Mouse (Mus musculus): ENCODE measurements around the gene Tescl. TPM values are rescaled to one million over a fixed set of nuclear protein-coding genes. Genes with fewer than 3 reads are reported as not detected.

Tescl gene
- under 1 TPM in 1 of 2 experiments, not detected in 1; 0.31 TPM for total RNA-seq (2021)
- long read RNA-seq, experiment 1, result 0 reads
- long read RNA-seq, experiment 2, result 0 reads

- DNase-seq (ENCODE audit: low spot score in 2 of 2), result peak in 1 of 2 experiments; percentile 11
Observed at GRCm38 (mm10) chr7:24333304-24333986, at the start of gene Tescl. TSS of gene Tescl (minus strand) at chr7:24333936.

GRCm38 (mm10) chr7:24382730-24383372 is 49.1 kb upstream of the Tescl start:
- no peak for DNase-seq (ENCODE audit: low spot score in 2 of 2)

DNA sequence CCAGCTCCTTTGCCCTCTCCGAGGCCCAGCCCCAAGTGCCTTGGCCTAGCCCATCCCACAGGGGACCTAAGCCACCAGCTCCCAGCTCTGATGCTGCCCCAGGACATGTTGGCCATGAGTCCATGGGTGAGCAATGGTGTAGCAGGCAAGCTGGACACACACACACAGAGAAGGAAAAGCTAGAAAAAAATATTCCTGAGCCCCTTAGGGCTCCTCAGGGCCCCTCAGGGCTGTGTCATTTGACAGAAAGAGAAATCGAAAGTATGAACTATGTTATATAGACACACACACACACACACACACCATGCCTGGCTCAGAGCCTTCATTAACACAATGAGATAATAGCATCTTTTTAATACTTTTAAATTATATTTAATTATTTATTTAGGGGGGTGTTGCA is 46.6 kb upstream of the Tescl start:
- DNase-seq (ENCODE audit: low spot score in 2 of 2), result no peak

- no peak for DNase-seq (ENCODE audit: low spot score in 2 of 2)
Observed at GRCm38 (mm10) chr7:24379934-24380333, 46.2 kb upstream of the Tescl start.

DNA sequence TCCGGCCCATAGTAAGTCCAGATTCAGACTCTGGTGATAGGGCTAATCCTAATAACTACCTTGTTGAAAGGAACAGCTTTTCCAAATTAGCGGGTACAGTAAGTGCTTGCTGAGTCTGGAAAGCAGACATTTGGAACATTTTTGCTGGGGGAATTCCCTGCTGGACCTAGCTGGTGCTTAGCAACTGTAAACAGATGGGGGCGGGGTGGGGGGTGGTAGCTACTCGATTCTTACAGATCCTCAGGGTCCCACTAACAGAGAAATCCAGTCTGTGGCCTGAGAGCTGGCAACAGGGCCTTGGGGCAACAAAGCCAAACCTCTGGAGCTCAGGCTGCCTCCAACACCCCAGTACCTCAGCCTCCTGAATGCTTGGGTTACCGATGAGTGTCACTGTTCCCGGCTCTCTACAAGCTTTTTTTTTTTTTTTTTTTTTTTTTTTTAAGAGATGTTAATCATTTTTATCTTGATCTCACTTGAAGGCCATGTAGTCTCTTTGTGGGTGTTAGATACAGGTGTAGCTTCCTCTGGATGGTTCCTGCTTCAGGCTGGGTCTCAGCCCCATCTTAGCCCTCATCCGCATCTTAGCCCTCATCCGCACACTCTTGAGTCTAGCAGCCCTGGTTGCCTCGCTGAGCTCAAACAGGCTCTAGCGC is 44.4 kb upstream of the Tescl start:
- DNase-seq (ENCODE audit: low spot score in 2 of 2), result no peak

- DNase-seq (ENCODE audit: low spot score in 2 of 2), result peak in 1 of 2 experiments; percentile 46
Observed at GRCm38 (mm10) chr7:24377091-24377865, 43.5 kb upstream of the Tescl start.

- DNase-seq (ENCODE audit: low spot score in 2 of 2), result no peak
Observed at GRCm38 (mm10) chr7:24376456-24376855, 42.7 kb upstream of the Tescl start.

GRCm38 (mm10) chr7:24373538-24374379 is 40.0 kb upstream of the Tescl start:
- DNase-seq (ENCODE audit: low spot score in 2 of 2), result peak in 1 of 2 experiments; percentile 31

- no peak for DNase-seq (ENCODE audit: low spot score in 2 of 2)
Observed at GRCm38 (mm10) chr7:24372786-24373185, 39.0 kb upstream of the Tescl start.

DNA sequence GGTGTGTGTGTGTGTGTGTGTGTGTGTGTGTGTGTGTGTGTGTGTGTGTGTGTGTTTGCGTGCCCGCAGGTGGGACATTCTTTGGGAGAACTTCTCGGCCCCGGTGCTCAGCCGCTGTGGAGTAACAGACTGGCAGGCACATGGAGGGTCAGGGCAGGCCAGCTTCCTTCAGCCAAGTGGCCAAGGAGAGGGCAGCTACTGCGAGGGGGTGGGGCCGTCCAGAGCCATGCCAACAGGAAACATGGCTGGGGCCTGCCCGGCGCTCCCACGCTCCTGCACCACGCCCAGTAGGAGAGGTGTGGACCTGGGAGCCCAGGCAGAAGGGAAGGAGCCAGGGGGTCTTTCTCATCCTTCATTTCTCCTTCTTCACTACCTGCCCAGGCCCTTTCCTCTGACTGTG is 38.6 kb upstream of the Tescl start:
- DNase-seq (ENCODE audit: low spot score in 2 of 2), result no peak

- DNase-seq (ENCODE audit: low spot score in 2 of 2), result no peak
Observed at GRCm38 (mm10) chr7:24371809-24372145, 38.0 kb upstream of the Tescl start.

GRCm38 (mm10) chr7:24371012-24371808 is 37.5 kb upstream of the Tescl start:
- DNase-seq (ENCODE audit: low spot score in 2 of 2), result no peak

DNA sequence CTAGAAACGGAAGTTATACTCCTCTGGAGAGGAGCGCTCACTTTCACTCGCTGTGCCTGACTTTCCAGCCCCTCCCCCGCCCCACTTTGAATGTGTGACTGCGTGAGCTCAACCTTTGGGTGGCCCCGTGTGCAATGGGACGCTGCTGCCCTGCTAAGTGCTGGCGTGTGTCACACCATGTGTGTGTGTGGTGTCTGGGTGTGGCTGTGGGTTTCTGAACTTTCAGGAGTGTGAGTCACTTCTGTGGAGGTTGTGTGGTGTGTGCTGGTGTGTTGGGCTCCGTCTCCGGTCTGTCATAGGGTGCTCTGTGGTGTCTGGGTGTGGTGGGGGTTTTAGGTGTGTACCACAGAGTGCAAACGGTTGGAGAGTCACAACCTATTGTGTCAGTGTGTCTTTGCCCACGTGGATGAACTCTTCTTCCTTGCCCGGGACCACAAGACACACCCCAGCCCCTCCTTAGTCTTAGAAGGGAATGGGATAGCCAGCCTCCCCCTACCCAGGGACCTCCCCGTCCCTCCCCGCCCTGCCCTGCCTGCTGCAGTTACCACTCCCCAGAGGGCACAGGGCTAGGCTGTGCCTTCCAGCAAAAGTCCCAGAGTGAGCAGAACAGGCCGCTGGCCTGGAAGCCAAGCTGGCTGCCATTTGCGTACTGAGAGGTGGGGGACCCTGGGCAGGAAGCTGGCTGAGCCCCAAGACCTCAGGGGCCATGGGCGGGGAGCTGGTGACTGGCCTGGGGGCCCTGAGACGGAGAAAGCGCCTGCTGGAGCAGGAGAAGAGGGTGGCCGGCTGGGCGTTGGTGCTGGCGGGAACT is 36.2 kb upstream of the Tescl start, which contains the start of gene Kcnn4:
Gene Kcnn4 (plus strand): TSS at position 533 of the 811 bp plus-strand sequence.
- DNase-seq (ENCODE audit: low spot score in 2 of 2), result no peak

DNA sequence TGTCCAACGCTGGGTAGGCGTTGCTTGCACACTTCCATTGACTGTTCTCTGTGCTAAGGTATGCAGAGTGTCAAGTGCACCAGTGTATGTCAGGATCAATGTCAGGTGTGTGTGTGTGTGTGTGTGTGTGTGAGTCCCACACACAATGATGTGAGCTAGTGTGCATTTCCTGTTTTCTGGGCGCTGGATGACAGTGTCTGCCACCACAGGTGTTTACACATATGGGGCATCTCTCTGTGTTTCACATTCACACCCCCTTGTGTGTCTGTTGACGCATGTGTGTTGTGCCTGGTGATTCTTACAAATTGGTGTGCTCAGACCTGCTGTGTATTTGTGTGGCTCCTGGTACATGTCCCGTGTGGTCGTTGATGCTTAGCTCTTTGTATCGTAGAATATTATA is 35.2 kb upstream of the Tescl start:
- DNase-seq (ENCODE audit: low spot score in 2 of 2), result no peak

DNA sequence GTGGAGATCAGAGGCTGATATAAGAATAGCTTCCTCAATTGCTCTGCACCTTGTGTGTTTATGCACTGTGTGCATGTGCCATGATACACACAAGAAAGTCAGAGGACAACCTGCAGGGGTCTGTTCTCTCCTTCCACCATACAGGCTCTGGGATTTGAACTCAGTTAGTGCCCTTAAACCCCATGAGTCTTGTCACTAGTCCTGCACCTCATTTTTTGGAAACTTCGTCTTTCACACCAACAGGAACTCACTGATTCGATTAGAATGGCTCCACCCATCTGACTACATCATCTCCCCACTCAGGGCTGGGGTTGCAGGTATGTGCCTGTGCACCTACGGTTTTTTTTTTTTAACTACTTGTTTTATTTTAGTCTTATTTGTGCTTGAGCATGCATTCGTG is 34.5 kb upstream of the Tescl start:
- no peak for DNase-seq (ENCODE audit: low spot score in 2 of 2)

GRCm38 (mm10) chr7:24366716-24367632 is 33.2 kb upstream of the Tescl start:
- DNase-seq (ENCODE audit: low spot score in 2 of 2), result no peak

DNA sequence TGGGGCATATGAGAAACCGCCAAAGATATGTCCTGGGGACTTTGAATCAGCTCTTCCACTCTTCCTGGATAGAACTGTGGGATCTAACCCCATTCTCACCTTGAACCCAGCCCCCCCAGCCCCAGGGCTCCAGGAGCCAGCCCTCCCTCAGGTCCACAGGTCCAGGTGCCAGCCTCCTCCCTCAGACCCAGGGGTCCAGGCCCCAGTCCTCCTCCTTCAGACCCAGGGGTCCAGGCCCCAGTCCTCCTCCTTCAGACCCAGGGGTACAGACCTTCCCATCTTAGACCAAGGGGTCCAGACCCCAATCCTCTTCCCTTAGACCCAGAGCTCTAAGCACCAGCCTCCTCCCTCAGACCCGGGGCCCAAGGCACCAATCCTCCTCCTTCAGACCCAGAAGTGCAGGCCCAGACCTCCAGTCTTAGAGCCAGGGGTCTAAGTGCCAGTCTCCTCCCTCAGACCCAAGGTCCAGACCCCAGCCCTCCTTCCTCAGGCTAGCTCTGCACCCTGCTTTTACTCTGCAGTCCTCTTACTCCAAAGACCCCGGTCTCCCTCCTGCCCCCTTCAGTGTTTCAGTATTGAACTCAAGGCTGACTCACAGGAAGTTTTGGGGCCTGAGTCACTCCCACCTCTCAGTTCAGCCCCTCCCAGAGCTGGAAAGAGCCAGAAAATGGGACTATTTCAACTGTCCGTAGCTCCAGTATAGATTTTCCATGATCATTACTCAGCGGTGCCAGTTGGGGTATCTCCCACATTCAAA is 31.7 kb upstream of the Tescl start:
- DNase-seq (ENCODE audit: low spot score in 2 of 2), result no peak

Data from gastrocnemius, postnatal 4 days (tissue).